Mouse (Mus musculus) c-Kit-negative CD71-positive TER-119-positive erythroid progenitor cells, embryonic 14.5 days (primary cell): Measurements from ENCODE around the gene Hexim1.

Experiments used
- DNase-seq: peaks from one replicate; pipeline ENCODE4 v3.0.0-alpha.2; 2013; ENCODE audit warnings: low read depth, low spot score

The Hexim1 gene

GRCm38 (mm10) chr11:103158621-103159478 is 42.8 kb downstream of the Hexim1 start:
- DNase-seq, result peak; percentile 80

- no peak for DNase-seq
These were observed 44.7 kb downstream of the Hexim1 start for GRCm38 (mm10) chr11:103160738-103161137.

- DNase-seq, result no peak
These were observed 45.4 kb downstream of the Hexim1 start for GRCm38 (mm10) chr11:103161449-103161848.

GRCm38 (mm10) chr11:103162132-103162531 is 46.1 kb downstream of the Hexim1 start:
- peak; percentile 52 for DNase-seq

GRCm38 (mm10) chr11:103164391-103164790 is 48.4 kb downstream of the Hexim1 start:
- DNase-seq, result no peak

- DNase-seq, result no peak
These were observed 52.8 kb downstream of the Hexim1 start for GRCm38 (mm10) chr11:103168690-103169390.
